Mouse (Mus musculus): ENCODE data around the gene Asxl1.

DNA sequence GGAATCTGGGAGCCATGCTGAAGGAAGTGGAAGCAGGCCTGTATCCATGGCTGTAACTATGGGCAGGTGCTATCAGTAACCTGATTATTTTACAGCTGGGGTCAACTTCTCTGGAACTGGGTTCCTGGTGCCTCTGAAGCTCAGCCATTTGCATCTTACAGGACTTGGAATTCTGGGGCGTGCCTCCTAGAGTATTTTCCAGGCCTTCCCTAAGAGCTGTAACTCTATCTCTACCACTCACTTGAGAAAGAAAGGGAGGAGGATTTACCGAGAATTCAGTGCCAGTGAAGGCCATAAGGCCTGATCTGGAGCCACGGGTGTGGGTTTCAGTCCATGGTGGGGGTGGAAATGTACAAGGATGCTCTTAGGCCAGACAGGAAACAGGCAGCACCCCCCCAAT, 95.6 kb downstream of the Asxl1 start:
- no peak for TF ChIP-seq HCFC1 (IDR thresholded peaks at IDR 0.05; ENCODE audit: borderline replicate concordance, insufficient read depth, low read length)
- TF ChIP-seq MAFK (IDR thresholded peaks at IDR 0.05; ENCODE audit: insufficient read depth, low read depth, low read length): no peak
- no peak for TF ChIP-seq ZC3H11A (IDR thresholded peaks at IDR 0.05; ENCODE audit: borderline replicate concordance, low read depth, low read length)
- no peak for TF ChIP-seq CHD2 (IDR thresholded peaks at IDR 0.05; ENCODE audit: low read depth, low read length)
- no peak for TF ChIP-seq ZNF384 (IDR thresholded peaks at IDR 0.05; ENCODE audit: low read depth, low read length)

Measured in ES-E14 (cell line).